ENCODE assay signal across 8 mouse cellular contexts in the genomic region with DNA sequence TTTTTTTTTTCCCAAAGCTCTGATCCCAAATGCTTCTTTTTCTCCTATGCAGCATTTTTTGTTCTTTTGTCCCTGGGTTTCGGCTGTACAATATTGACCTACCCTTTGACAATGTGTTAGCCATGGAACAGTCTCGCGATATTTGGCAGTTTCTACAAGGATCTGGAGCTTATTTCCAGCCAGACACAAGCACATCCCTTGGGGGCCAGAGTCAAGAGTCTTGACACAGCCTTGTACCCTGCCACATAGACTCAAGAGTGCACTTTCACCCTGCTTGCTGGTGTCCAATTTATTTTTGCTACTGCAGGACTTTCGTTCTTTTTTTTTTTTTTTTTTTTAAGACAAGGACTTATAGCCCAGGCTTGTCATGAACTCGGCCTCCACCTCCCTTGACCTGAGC. TPM values are rescaled to one million over a fixed set of nuclear protein-coding genes. Genes with fewer than 3 reads are reported as not detected.
A peak's percentile ranks its signal among the peaks of the same experiment; 100 is the strongest.
DNase-seq lines count a peak whose midpoint lies in the region; ATAC-seq lines count a peak whose summit lies in the region.

No protein-coding gene starts in this region.

- 87% methylated on average over 5 of the region's 5 CpGs for WGBS in heart, embryonic 12.5 days
- 95% methylated on average over 5 of the region's 5 CpGs for WGBS in neural tube, embryonic 12.5 days
- 90% methylated on average over 5 of the region's 5 CpGs for WGBS in limb, embryonic 12.5 days

- H3K9ac ChIP-seq in heart, embryonic 12.5 days, result no peak overlapping the region; the same call in 1 of the 2 replicates
- H3K9ac ChIP-seq in neural tube, embryonic 12.5 days, result no peak overlapping the region
- H3K9ac ChIP-seq in limb, embryonic 12.5 days (replicated peaks), result no peak overlapping the region

- H3K27me3 ChIP-seq in heart, embryonic 12.5 days (replicated peaks), result no peaks in the 10 kb centered on the region
- no peaks in the 10 kb centered on the region for H3K27me3 ChIP-seq in neural tube, embryonic 12.5 days (replicated peaks)
- H3K27me3 ChIP-seq in limb, embryonic 12.5 days, result no peaks in the 10 kb centered on the region

- H3K4me1 ChIP-seq in heart, embryonic 12.5 days (replicated peaks), result peaks cover 14% of the 10 kb centered on the region
- H3K4me1 ChIP-seq in neural tube, embryonic 12.5 days, result peaks cover 18% of the 10 kb centered on the region
- peaks cover 18% of the 10 kb centered on the region for H3K4me1 ChIP-seq in limb, embryonic 12.5 days (replicated peaks)

- H3K36me3 ChIP-seq in heart, embryonic 12.5 days, result peaks cover 58% of the 10 kb centered on the region
- H3K36me3 ChIP-seq in neural tube, embryonic 12.5 days, result peaks cover 48% of the 10 kb centered on the region
- H3K36me3 ChIP-seq in limb, embryonic 12.5 days, result peaks cover 52% of the 10 kb centered on the region

- intact Hi-C loops in heart, postnatal 25 days (cut with DNase I), result no loop called here
- intact Hi-C loops in left cerebral cortex, postnatal 25 days (cut with DNase I), result no loop called here

- no peak overlapping the region for H3K27ac ChIP-seq in heart, embryonic 12.5 days (ENCODE audit: poor library complexity, severe bottlenecking)
- no peak overlapping the region for H3K27ac ChIP-seq in neural tube, embryonic 12.5 days
- H3K27ac ChIP-seq in limb, embryonic 12.5 days, result no peak overlapping the region

- no peak for DNase-seq in heart, postnatal 25 days (ENCODE audit: low spot score)
- no peak for DNase-seq in neural tube, embryonic 10.5 days (ENCODE audit: extremely low spot score, low spot score)
- DNase-seq in urinary bladder, adult 18-20 months (ENCODE audit: low spot score in 2 of 2), result no peak
- DNase-seq in left cerebral cortex, postnatal 25 days (ENCODE audit: low spot score in 2 of 2), result no peak

- peak overlapping the region; percentile 71; the same call in 1 of the 2 replicates for H3K4me2 ChIP-seq in heart, embryonic 12.5 days
- peak overlapping the region; percentile 86; the same call in 1 of the 2 replicates for H3K4me2 ChIP-seq in neural tube, embryonic 12.5 days (replicated peaks)
- peak overlapping the region; percentile 83; the same call in 1 of the 2 replicates for H3K4me2 ChIP-seq in limb, embryonic 12.5 days

- ATAC-seq in heart, embryonic 12.5 days (ENCODE audit: insufficient number of reproducible peaks, low FRiP score), result no peak
- ATAC-seq in neural tube, embryonic 12.5 days (ENCODE audit: low FRiP score, low read depth), result no peak
- ATAC-seq in limb, embryonic 12.5 days (ENCODE audit: insufficient number of reproducible peaks, insufficient read depth, low FRiP score, low TSS enrichment, low read depth), result no peak
- no peak for ATAC-seq in CD4-positive, CD25-positive, alpha-beta regulatory T cell, adult 4 months

- H3K4me3 ChIP-seq in heart, embryonic 12.5 days, result peak overlapping the region; percentile 81
- no peak overlapping the region for H3K4me3 ChIP-seq in neural tube, embryonic 12.5 days
- H3K4me3 ChIP-seq in limb, embryonic 12.5 days (replicated peaks), result no peak overlapping the region

- no peaks in the 10 kb centered on the region for H3K9me3 ChIP-seq in heart, embryonic 12.5 days (replicated peaks)
- no peaks in the 10 kb centered on the region for H3K9me3 ChIP-seq in neural tube, embryonic 12.5 days
- no peaks in the 10 kb centered on the region for H3K9me3 ChIP-seq in limb, embryonic 12.5 days

RNA-seq across cellular contexts. Expression of a gene that starts 1.0 kb away (rescaled TPM):
- 12.8 TPM in 2 replicates for polyA plus RNA-seq in heart, embryonic 12.5 days (2016; fragmentation: Nextera tagmentation; extraction: Ambion mirVana)
- total RNA-seq in heart, postnatal 25 days (2021), result 1 to 10 TPM; 6.7 to 9.3 TPM
- polyA plus RNA-seq in neural tube, embryonic 12.5 days (2016; fragmentation: Nextera tagmentation; extraction: Ambion mirVana), result 19.6 and 20.2 TPM in 2 replicates
- 20.6 and 20.8 TPM in 2 replicates for polyA plus RNA-seq in limb, embryonic 12.5 days (2016; fragmentation: Nextera tagmentation; extraction: Ambion mirVana)
- total RNA-seq in left cerebral cortex, postnatal 25 days (2021), result 10 to 100 TPM; 20.6 to 23.5 TPM
- 10 to 100 TPM; 22.2 to 29.8 TPM for polyA plus RNA-seq in CD4-positive, CD25-positive, alpha-beta regulatory T cell, adult 4 months (2017; shearing (Covaris generic))

RNA-seq across cellular contexts. Expression of a gene that starts 15.3 kb away (rescaled TPM):
- 1,377 and 1,385 TPM in 2 replicates for polyA plus RNA-seq in heart, embryonic 12.5 days (2016; fragmentation: Nextera tagmentation; extraction: Ambion mirVana)
- 1,000 to 10,000 TPM; 2,545 to 2,748 TPM for total RNA-seq in heart, postnatal 25 days (2021)
- 770 and 826 TPM in 2 replicates for polyA plus RNA-seq in neural tube, embryonic 12.5 days (2016; fragmentation: Nextera tagmentation; extraction: Ambion mirVana)
- 564 and 604 TPM in 2 replicates for polyA plus RNA-seq in limb, embryonic 12.5 days (2016; fragmentation: Nextera tagmentation; extraction: Ambion mirVana)
- total RNA-seq in left cerebral cortex, postnatal 25 days (2021), result 100 to 1,000 TPM; 423 to 447 TPM
- polyA plus RNA-seq in CD4-positive, CD25-positive, alpha-beta regulatory T cell, adult 4 months (2017; shearing (Covaris generic)), result 100 to 1,000 TPM; 197 to 242 TPM

RNA-seq across cellular contexts. Expression of a gene that starts 16.2 kb away (rescaled TPM):
- polyA plus RNA-seq in heart, embryonic 12.5 days (2016; fragmentation: Nextera tagmentation; extraction: Ambion mirVana), result 75.6 and 82.6 TPM in 2 replicates
- 100 to 1,000 TPM; 160 to 162 TPM for total RNA-seq in heart, postnatal 25 days (2021)
- 68.0 and 68.2 TPM in 2 replicates for polyA plus RNA-seq in neural tube, embryonic 12.5 days (2016; fragmentation: Nextera tagmentation; extraction: Ambion mirVana)
- polyA plus RNA-seq in limb, embryonic 12.5 days (2016; fragmentation: Nextera tagmentation; extraction: Ambion mirVana), result 56.8 and 58.0 TPM in 2 replicates
- 10 to 100 TPM; 68.9 to 74.9 TPM for total RNA-seq in left cerebral cortex, postnatal 25 days (2021)
- 10 to 100 TPM; 15.7 to 17.9 TPM for polyA plus RNA-seq in CD4-positive, CD25-positive, alpha-beta regulatory T cell, adult 4 months (2017; shearing (Covaris generic))

RNA-seq across cellular contexts. Expression of a gene that starts 24.4 kb away (rescaled TPM):
- 52.5 and 55.6 TPM in 2 replicates for polyA plus RNA-seq in heart, embryonic 12.5 days (2016; fragmentation: Nextera tagmentation; extraction: Ambion mirVana)
- total RNA-seq in heart, postnatal 25 days (2021), result 10 to 100 TPM; 24.6 to 24.8 TPM
- polyA plus RNA-seq in neural tube, embryonic 12.5 days (2016; fragmentation: Nextera tagmentation; extraction: Ambion mirVana), result 56.2 and 62.3 TPM in 2 replicates
- 49.5 and 51.9 TPM in 2 replicates for polyA plus RNA-seq in limb, embryonic 12.5 days (2016; fragmentation: Nextera tagmentation; extraction: Ambion mirVana)
- 10 to 100 TPM; 22.5 to 25.6 TPM for total RNA-seq in left cerebral cortex, postnatal 25 days (2021)
- polyA plus RNA-seq in CD4-positive, CD25-positive, alpha-beta regulatory T cell, adult 4 months (2017; shearing (Covaris generic)), result 100 to 1,000 TPM in 1 of 2 experiments, 10 to 100 TPM in 1; 92.6 to 119 TPM

RNA-seq across cellular contexts. Expression of a gene that starts 32.5 kb away (rescaled TPM):
- 12.9 and 14.2 TPM in 2 replicates for polyA plus RNA-seq in heart, embryonic 12.5 days (2016; fragmentation: Nextera tagmentation; extraction: Ambion mirVana)
- total RNA-seq in heart, postnatal 25 days (2021), result 1 to 10 TPM; 1.6 to 2.3 TPM
- 12.4 and 13.3 TPM in 2 replicates for polyA plus RNA-seq in neural tube, embryonic 12.5 days (2016; fragmentation: Nextera tagmentation; extraction: Ambion mirVana)
- polyA plus RNA-seq in limb, embryonic 12.5 days (2016; fragmentation: Nextera tagmentation; extraction: Ambion mirVana), result 0.76 and 1.3 TPM in 2 replicates
- 10 to 100 TPM; 15.6 to 16.1 TPM for total RNA-seq in left cerebral cortex, postnatal 25 days (2021)
- polyA plus RNA-seq in CD4-positive, CD25-positive, alpha-beta regulatory T cell, adult 4 months (2017; shearing (Covaris generic)), result not detected
